Mouse (Mus musculus): ENCODE results near the gene Tmco5.

GRCm38 (mm10) chr2:116900273-116900843 lies 21.9 kb downstream of the Tmco5 start:
- TF ChIP-seq CTCF (IDR thresholded peaks at IDR 0.05; ENCODE audit: borderline replicate concordance, insufficient read depth, low read length) (no peak), POLR2A (IDR thresholded peaks at IDR 0.05; ENCODE audit: low read depth, low read length) (no peak)

All from embryonic fibroblast, embryonic 13.5 days (primary cell).